Mouse (Mus musculus) embryonic facial prominence, embryonic 12.5 days (tissue): ENCODE results near the gene Col9a1. TPM values are rescaled to one million over a fixed set of nuclear protein-coding genes. Genes with fewer than 3 reads are reported as not detected.

Experiments
- ATAC-seq: fragments of 200-750 bp; cut with Nextera tagmentation; 2 replicates; pipeline ENCODE4 v1.8.0; 2017; ENCODE audit not compliant: insufficient number of reproducible peaks, insufficient read depth, low FRiP score, low TSS enrichment
- H3K27ac ChIP-seq: fragments of 300-500 bp; sonication (generic); 2 replicates; pipeline ENCODE4 v1.5.1; 2016; ENCODE audit warnings: mild to moderate bottlenecking
- H3K27me3 ChIP-seq: fragments of 300-500 bp; sonication (generic); 2 replicates; pipeline ENCODE4 v1.6.1; 2016; ENCODE audit warnings: mild to moderate bottlenecking, moderate library complexity
- H3K36me3 ChIP-seq: fragments of 300-500 bp; sonication (generic); 2 replicates; pipeline ENCODE4 v1.6.1; 2016; ENCODE audit warnings: mild to moderate bottlenecking
- H3K4me1 ChIP-seq: fragments of 300-500 bp; sonication (generic); 2 replicates; pipeline ENCODE4 v1.6.1; 2016
- H3K4me2 ChIP-seq: fragments of 300-500 bp; sonication (generic); replicated peaks from 2 replicates; pipeline ENCODE4 v1.6.1; 2016; ENCODE audit warnings: mild to moderate bottlenecking, moderate library complexity
- H3K4me3 ChIP-seq: fragments of 300-500 bp; sonication (generic); 2 replicates; pipeline ENCODE4 v1.5.1; 2016; ENCODE audit warnings: mild to moderate bottlenecking
- H3K9ac ChIP-seq: fragments of 300-500 bp; sonication (generic); 2 replicates; pipeline ENCODE4 v1.6.1; 2016; ENCODE audit warnings: mild to moderate bottlenecking, moderate library complexity
- H3K9me3 ChIP-seq: fragments of 300-500 bp; sonication (generic); 2 replicates; pipeline ENCODE4 v1.6.1; 2016; ENCODE audit warnings: mild to moderate bottlenecking, moderate library complexity
- WGBS: fragments of 180-500 bp; shearing (Covaris S2); methylation state at CpG from one replicate; pipeline ENCODE4 v1.1.7; 2016; 5-methylcytosine and 5-hydroxymethylcytosine counted together
- polyA plus RNA-seq: library from polyadenylated mRNA; unstranded; fragments of >200 nt; fragmentation: Nextera tagmentation; extraction: Ambion mirVana; gene quantifications from 2 replicates; pipeline ENCODE4 v1.2.1, GENCODE M21; 2016

Col9a1 gene
- 132 and 134 TPM in 2 replicates for polyA plus RNA-seq

- WGBS: 82% methylated on average over 6 of the region's 6 CpGs
- Histone ChIP-seq H3K36me3 (no peaks in the 10 kb centered on the region), H3K27me3 (no peaks in the 10 kb centered on the region), H3K4me3 (no peak within 1 kb of the TSS), H3K27ac (no peak within 1 kb of the TSS), H3K4me1 (no peaks in the 10 kb centered on the region), H3K9me3 (no peaks in the 10 kb centered on the region), H3K9ac (no peak within 1 kb of the TSS), H3K4me2 (no peak within 1 kb of the TSS)
- ATAC-seq: no peak
Observed at GRCm38 (mm10) chr1:24177224-24177851, at the start of gene Col9a1. Col9a1 (plus strand) TSS chr1:24177610.

DNA sequence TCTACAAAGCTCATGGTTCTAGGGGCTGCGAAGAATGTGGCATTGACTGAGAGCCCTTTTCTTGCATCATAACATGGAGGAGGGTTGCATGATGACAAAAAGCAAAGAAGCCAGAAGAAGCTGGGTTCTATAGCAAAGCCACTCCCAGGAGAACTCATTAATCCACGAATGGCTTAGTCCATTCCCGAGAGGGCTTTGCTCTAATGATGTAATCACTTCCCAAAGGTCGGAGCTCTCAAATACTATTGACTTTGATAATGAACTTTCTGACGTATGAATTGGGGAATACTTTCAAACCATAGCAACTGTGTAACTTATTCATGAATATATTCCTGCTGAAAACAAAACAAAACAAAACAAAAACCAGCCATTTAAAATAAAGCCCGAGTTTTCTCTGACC lies 49.5 kb upstream of the Col9a1 start:
- Histone ChIP-seq H3K4me1 (no peaks in the 10 kb centered on the region), H3K36me3 (no peaks in the 10 kb centered on the region), H3K9me3 (no peaks in the 10 kb centered on the region), H3K27me3 (no peaks in the 10 kb centered on the region), H3K9ac (no peak overlapping the region), H3K27ac (no peak overlapping the region), H3K4me3 (no peak overlapping the region), H3K4me2 (no peak overlapping the region)
- ATAC-seq: no peak
- 59% methylated on average over 6 of the region's 6 CpGs for WGBS

GRCm38 (mm10) chr1:24133853-24134252 lies 43.6 kb upstream of the Col9a1 start:
- ATAC-seq: no peak
- no peaks in the 10 kb centered on the region for H3K9me3 ChIP-seq
- H3K9ac ChIP-seq: no peak overlapping the region
- WGBS: 39% methylated on average over 19 of the region's 19 CpGs
- H3K4me1 ChIP-seq: no peaks in the 10 kb centered on the region
- H3K4me2 ChIP-seq: 0 out of 2 replicates have a peak overlapping the region, but pooled peaks have one; percentile 19
- H3K27ac ChIP-seq: no peak overlapping the region
- no peak overlapping the region for H3K4me3 ChIP-seq
- H3K36me3 ChIP-seq: no peaks in the 10 kb centered on the region
- no peaks in the 10 kb centered on the region for H3K27me3 ChIP-seq

DNA sequence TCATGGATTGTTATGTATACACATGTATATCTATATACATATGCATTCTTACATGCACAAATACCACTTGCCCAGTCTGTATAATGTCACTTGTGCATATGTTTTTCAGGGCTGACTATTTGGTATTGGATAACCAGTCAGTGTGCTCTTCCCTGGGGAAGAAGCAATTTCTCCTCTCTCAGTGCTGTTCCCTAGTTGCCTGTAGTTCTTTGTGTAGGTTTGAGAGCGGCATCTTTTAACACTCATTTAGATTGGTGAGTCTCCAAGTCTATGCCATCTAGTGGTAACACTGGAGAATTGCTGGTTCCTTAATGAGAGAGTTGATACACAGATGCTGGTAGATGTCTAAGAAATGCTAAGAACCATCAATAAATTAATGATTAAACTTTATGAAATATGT lies 42.6 kb upstream of the Col9a1 start:
- WGBS: 0% methylated on average over 1 of the region's 1 CpGs
- ATAC-seq: no peak
- no peak overlapping the region for H3K4me2 ChIP-seq

DNA sequence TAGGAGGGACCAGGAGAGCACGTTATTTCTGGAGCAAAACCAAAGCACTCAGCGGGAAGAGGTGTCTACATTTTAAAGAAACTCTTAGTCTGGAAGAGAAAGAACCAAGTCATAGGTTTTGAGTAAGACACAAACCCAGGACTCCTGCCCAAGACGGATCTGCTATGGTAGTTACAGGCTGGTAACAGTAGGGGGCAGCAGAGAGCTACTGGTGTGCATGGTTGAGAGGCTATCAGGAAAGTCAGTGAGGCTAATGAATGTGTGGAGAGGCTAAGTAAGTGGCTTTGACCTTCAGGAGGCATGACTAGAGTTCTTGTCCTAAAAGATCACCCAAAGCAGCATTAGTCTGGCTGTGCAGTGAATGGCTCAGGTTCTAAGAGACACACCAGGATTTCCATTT lies 40.3 kb upstream of the Col9a1 start:
- no peak overlapping the region for H3K4me2 ChIP-seq
- WGBS: 9% methylated on average over 3 of the region's 3 CpGs
- no peaks in the 10 kb centered on the region for H3K36me3 ChIP-seq
- H3K4me1 ChIP-seq: no peaks in the 10 kb centered on the region
- H3K27ac ChIP-seq: no peak overlapping the region
- H3K27me3 ChIP-seq: no peaks in the 10 kb centered on the region
- no peaks in the 10 kb centered on the region for H3K9me3 ChIP-seq
- no peak overlapping the region for H3K4me3 ChIP-seq
- ATAC-seq: no peak
- no peak overlapping the region for H3K9ac ChIP-seq

More for the DNA sequence above, 42.6 kb upstream of the Col9a1 start:
- Histone ChIP-seq H3K4me3 (no peak overlapping the region), H3K9me3 (no peaks in the 10 kb centered on the region), H3K27me3 (no peaks in the 10 kb centered on the region), H3K36me3 (no peaks in the 10 kb centered on the region), H3K9ac (no peak overlapping the region), H3K4me1 (no peaks in the 10 kb centered on the region), H3K27ac (no peak overlapping the region)

DNA sequence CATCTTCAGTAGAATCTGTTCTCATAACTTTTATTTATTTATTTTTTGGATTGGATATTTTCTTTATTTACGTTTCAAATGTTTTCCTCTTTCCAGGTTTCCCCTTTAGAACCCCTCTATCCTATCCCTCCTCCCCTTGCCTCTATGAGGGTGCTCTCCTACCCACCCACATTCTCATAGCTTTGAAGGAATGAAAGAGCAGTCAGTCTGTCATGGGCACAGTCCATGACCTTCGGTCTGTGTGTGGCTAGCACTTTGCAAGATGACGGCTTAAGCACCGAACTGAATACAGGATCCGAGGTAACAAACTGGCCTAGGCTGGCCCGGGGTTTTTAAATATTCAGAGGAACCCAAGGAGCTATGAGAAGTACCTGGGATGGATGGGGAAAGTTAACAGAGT lies 36.9 kb upstream of the Col9a1 start:
- Histone ChIP-seq H3K27ac (no peak overlapping the region), H3K27me3 (no peaks in the 10 kb centered on the region)
- ATAC-seq: no peak

GRCm38 (mm10) chr1:24143504-24143903 lies 33.9 kb upstream of the Col9a1 start:
- Histone ChIP-seq H3K27ac (no peak overlapping the region), H3K4me2 (no peak overlapping the region), H3K9me3 (no peaks in the 10 kb centered on the region; the same call in 1 of the 2 replicates), H3K27me3 (no peaks in the 10 kb centered on the region), H3K36me3 (no peaks in the 10 kb centered on the region), H3K4me1 (no peaks in the 10 kb centered on the region), H3K4me3 (no peak overlapping the region), H3K9ac (no peak overlapping the region)
- WGBS: 82% methylated on average over 8 of the region's 8 CpGs
- no peak for ATAC-seq

More for the DNA sequence above, 36.9 kb upstream of the Col9a1 start:
- 79% methylated on average over 6 of the region's 6 CpGs for WGBS
- Histone ChIP-seq H3K9me3 (no peaks in the 10 kb centered on the region; the same call in 1 of the 2 replicates), H3K4me1 (no peaks in the 10 kb centered on the region), H3K36me3 (no peaks in the 10 kb centered on the region), H3K9ac (no peak overlapping the region), H3K4me3 (no peak overlapping the region), H3K4me2 (no peak overlapping the region)

DNA sequence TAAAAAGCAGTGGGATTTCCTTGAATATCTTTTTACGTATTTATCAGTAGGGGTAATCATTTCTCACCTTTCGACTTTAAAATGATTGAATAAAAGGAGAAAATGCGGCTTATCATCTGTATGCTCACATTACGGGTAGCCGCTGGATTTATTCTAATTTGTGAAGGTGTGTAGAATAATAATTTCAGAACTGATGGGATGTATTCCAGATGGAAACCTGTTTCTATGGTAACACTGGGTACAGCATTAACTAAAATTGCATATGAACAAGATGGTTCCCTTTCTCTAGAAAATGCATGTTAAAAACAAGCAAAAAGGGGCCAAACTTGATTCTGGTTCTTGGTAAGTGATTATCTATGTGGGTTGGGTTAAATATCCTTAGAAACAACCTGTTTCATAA lies 19.7 kb upstream of the Col9a1 start:
- ATAC-seq: no peak
- Histone ChIP-seq H3K27me3 (no peaks in the 10 kb centered on the region), H3K4me3 (no peak overlapping the region), H3K4me2 (no peak overlapping the region), H3K9me3 (peaks cover 4% of the 10 kb centered on the region; the same call in 1 of the 2 replicates), H3K9ac (no peak overlapping the region), H3K27ac (no peak overlapping the region), H3K4me1 (no peaks in the 10 kb centered on the region), H3K36me3 (no peaks in the 10 kb centered on the region)
- 93% methylated on average over 5 of the region's 5 CpGs for WGBS

GRCm38 (mm10) chr1:24169410-24169809 lies 8.0 kb upstream of the Col9a1 start:
- Histone ChIP-seq H3K9ac (no peak overlapping the region), H3K27ac (no peak overlapping the region), H3K4me1 (no peaks in the 10 kb centered on the region), H3K4me3 (no peak overlapping the region), H3K27me3 (no peaks in the 10 kb centered on the region), H3K36me3 (no peaks in the 10 kb centered on the region), H3K9me3 (no peaks in the 10 kb centered on the region), H3K4me2 (no peak overlapping the region)
- no peak for ATAC-seq
- 39% methylated on average over 6 of the region's 6 CpGs for WGBS

- no peak overlapping the region for H3K9ac ChIP-seq
- no peaks in the 10 kb centered on the region for H3K4me1 ChIP-seq
- H3K9me3 ChIP-seq: no peaks in the 10 kb centered on the region
- WGBS: 3% methylated on average over 4 of the region's 4 CpGs
- no peak overlapping the region for H3K4me2 ChIP-seq
- H3K27ac ChIP-seq: no peak overlapping the region
- no peak for ATAC-seq
- no peaks in the 10 kb centered on the region for H3K27me3 ChIP-seq
- H3K36me3 ChIP-seq: no peaks in the 10 kb centered on the region
- H3K4me3 ChIP-seq: no peak overlapping the region
Observed at GRCm38 (mm10) chr1:24171205-24171866, 6.1 kb upstream of the Col9a1 start.

DNA sequence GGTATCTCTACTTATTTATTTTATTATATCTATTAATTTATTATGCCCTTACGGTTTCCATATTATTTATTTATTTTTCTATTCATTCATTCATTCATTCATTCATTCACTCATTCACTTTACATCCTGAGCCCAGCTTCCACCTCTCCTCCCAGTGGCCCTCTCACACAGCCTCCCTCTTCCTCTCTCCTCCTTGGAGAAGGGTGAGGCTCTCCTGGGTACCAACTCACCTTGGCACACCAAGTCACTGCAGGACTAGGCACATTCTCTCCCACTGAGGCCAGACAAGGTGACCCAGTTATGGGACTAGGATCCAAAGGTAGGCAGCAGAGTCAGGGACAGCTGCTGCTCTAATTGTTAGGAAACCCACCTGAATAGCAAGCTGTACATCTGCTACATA lies 5.5 kb upstream of the Col9a1 start:
- no peaks in the 10 kb centered on the region for H3K4me1 ChIP-seq
- no peak overlapping the region for H3K4me3 ChIP-seq
- no peak for ATAC-seq
- WGBS: 68% methylated on average over 1 of the region's 1 CpGs
- no peak overlapping the region for H3K4me2 ChIP-seq
- no peak overlapping the region for H3K27ac ChIP-seq
- H3K36me3 ChIP-seq: no peaks in the 10 kb centered on the region
- H3K9ac ChIP-seq: no peak overlapping the region
- H3K27me3 ChIP-seq: no peaks in the 10 kb centered on the region
- H3K9me3 ChIP-seq: no peaks in the 10 kb centered on the region

GRCm38 (mm10) chr1:24172656-24173055 lies 4.8 kb upstream of the Col9a1 start:
- ATAC-seq: no peak
- Histone ChIP-seq H3K9ac (no peak overlapping the region), H3K4me3 (no peak overlapping the region), H3K9me3 (no peaks in the 10 kb centered on the region), H3K4me1 (no peaks in the 10 kb centered on the region), H3K27ac (no peak overlapping the region), H3K27me3 (no peaks in the 10 kb centered on the region), H3K4me2 (no peak overlapping the region), H3K36me3 (no peaks in the 10 kb centered on the region)
- WGBS: 67% methylated on average over 3 of the region's 3 CpGs
